Mouse (Mus musculus): ENCODE results near the gene Sirt2. TPM values are rescaled to one million over a fixed set of nuclear protein-coding genes. Genes with fewer than 3 reads are reported as not detected.

The Sirt2 gene
- total RNA-seq, 2 experiments from 2014 or later, result 78.1 to 86.7 TPM

DNA sequence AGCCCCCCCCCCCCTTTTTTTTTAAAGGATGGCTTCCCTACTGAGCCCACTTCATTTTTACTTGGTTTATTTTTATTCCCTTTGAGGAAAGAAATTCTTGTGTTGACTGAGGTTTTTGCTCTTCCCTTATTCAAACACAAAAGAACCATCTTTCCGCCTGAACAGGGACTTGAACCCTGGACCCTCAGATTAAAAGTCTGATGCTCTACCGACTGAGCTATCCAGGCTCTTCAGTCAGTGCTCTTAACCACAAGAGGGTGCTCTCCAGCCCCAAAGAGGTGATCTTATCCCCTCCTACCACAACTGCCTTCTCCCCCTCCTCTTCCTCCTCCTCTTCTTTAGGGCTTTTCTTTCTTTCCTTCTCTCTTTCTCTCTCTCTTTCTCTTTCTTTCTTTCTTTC lies 27.3 kb downstream of the Sirt2 start:
- DNase-seq (ENCODE audit: low spot score in 2 of 2), result no peak

DNA sequence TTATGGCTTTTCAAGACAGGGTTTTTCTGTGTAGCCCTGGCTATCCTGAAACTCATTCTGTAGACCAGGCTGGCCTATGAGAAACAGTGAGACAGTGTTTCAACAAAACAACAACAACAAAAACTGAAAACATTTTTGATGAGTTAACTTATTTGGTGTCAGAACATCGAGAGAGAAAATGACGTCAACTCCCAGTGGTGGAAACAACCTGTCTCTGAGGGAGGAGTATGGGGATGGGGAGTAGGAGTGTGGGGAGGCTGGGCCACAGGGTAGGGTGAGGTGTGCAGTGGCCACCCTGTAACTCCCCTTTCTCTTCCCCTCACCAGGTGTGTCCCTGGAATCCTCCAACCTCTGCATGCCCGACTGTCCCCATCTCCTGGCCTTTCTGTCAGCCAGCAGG lies 28.0 kb downstream of the Sirt2 start:
- no peak for DNase-seq (ENCODE audit: low spot score in 2 of 2)

DNA sequence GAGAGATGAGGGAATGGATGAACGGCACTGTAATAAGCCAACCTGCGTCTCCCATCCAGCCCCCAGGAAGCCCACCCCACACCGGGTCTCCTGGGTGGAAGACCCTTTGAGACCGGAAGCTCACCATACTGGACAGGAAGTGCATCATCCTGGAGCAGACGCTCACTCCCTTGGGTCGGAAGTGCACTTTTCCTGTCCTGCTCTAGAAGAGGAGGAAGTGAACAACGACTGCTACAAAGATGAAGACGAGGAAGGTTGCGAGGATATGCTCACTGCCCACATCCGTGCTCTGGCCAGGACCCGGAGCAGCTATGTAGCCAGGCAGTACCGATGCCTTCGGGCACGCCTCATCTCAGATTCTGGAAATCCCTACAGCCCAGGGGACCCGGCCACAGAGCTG lies 29.3 kb downstream of the Sirt2 start:
- DNase-seq (ENCODE audit: low spot score in 2 of 2), result no peak

DNA sequence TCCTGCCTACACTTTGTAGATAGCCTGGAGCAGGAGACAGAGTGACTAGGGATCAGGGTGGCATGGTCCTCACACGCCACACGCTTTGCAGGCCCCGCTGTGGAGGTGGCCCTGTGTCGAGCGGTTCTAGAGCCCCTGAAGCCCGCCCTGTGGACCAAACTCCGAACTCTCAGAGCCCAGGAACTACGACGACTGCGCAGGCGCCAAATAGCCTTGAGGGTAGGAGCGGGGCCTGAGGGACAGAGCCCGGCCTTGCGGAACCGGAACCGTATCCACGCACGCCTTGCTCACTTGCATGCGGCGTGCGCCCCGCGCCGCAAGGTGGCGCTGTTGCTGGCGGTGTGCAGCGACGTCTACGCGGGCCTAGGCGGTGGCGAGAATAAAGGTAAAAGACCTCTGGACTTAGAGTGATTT lies 30.0 kb downstream of the Sirt2 start:
- DNase-seq (ENCODE audit: low spot score in 2 of 2), result peak; percentile 88 to 90

DNA sequence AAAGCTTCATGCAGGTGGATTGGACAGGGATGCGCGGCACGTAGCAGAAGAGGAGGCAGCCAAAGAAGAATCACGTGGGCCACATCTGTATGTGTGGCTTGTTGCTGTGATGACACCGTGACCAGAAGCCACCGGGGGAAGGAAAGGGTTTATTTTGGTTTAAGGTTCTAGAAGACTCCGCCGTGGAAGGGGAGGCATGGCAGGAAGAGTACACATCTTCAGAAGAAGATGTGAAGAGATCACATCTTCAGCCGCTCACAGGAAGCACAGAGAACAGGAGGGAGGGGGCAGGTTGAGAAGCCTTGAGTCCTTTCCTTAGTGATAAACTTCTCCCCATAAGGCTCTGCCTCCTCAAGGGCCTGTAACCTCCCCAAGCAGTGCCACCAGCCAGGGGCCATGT lies 33.5 kb downstream of the Sirt2 start:
- no peak for DNase-seq (ENCODE audit: low spot score in 2 of 2)

DNA sequence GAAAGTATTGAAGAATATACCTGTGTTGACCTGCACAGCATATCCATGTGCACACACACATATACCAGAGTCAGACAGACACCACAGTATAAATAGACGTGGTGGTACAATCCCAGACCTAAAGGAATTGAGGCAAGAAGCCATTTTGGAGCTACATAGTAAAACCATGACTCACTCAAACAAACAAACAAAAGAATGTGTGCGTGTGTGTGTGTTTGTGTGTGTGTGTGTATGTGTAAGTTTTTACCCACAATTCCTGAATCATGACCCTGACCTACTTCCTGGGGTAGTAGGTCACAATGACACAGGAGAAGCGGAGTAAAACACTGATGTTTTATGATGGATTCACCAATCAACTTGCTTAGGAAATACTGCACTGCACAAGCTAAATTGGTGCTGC lies 34.9 kb downstream of the Sirt2 start:
- no peak for DNase-seq (ENCODE audit: low spot score in 2 of 2)

DNA sequence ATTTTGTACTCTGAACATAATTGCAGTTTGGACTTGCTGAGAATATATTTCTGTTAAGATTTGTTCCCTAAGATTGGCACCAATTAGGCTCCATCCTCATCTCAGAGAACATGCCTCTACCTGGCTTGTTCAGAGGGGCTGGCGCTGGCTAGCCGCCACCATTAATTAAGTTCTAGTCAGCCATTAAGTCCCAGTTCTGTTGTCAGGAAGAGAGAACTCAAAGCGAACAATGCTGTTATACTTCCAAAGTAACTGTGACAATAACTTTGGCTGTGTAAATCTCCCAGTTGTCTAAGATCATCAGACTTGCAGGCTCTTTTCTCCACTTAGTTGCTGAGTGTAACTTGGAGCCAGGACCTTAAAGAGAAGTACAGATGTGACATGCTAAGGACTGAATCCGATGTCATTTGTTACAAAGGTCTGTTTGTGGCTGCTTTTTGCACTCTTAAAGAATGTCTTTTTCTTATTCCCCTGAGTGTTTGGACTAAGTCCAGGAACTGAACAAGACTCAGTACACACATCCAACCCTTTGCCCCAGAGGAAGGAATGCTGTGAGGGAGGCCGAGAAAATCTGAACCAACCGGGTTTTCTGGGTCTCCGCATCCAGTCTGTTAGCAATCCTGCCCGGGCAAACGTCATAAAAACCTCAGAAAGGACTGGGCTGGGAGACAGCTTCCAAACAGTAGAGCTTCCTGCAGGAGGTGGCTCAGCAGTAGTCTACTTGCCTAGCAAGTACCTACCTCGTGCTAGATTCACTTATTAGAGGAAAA lies 35.6 kb downstream of the Sirt2 start:
- DNase-seq (ENCODE audit: low spot score in 2 of 2), result no peak

DNA sequence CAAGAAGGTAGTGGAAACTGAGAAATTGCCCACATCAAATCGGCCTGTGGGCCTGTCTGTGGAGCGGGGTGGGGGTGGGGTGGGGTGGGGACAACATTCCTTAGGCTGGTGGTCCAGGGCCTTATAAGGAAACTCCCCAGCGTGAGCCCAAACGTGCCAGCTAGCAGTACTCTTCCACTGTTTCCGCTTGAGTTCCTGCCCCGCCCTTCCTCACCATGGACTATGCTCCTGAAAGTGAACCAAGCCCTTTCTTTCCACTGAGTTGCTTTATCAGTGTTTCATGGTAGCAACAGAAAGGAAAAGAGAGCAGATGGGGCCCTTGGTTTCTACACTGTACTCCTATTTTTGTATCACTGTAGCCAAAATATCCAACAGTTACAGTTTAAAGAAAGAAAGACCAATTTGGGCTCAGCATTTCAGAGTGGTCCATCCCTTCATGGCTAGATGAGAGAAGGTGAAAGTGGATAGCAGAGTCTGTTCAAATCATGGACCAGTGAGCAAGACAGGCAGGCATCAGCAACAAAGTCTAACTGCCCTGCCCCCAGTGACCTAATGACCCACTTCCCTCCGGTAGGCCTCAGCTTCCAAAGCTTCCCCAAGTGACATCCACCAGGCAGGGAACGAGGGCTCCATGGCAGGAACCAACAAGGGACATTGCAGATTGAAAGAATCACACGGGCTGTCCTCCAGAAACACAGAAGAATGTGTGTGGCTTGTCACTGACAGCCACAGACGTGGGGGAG lies 36.5 kb downstream of the Sirt2 start:
- no peak for DNase-seq (ENCODE audit: low spot score in 2 of 2)

DNA sequence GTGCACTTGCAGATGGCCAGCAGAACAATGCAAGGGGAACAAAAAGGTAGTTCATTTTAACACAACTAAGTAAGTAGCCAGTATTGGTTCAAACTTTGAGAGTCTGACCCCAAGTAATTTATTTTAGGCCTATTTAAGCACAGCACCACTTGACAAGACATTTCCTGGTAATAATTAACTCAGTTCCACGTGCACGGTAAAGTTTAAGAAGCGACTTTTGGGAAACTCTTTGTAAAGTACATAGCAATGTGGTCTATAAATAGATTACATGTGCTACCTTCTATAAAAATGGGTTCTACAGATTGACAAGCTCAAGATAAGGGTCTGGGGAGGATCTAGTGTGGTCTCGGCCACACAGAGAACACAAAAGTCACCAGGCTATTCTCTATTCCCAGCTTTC lies 37.2 kb downstream of the Sirt2 start:
- no peak for DNase-seq (ENCODE audit: low spot score in 2 of 2)

DNA sequence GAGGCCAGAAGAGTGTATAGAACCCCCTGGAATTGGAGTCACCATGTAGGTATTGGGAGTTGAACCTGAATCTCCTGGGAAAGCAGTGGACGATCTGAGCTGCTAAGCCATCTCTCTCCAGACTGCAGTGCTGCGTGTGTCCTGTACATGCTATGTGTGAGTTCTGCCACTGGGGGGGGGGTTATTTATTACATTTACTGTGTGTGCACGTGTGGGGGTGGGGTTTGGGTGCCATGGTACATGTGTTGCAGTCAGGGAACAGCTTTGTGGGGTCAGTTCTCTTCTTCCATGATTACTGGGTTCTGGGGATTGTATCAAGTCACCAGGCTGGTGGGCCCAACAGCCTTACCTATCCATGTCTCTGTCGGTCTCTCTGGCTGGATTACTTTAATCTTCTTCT lies 40.3 kb downstream of the Sirt2 start:
- no peak for DNase-seq (ENCODE audit: low spot score in 2 of 2)

DNA sequence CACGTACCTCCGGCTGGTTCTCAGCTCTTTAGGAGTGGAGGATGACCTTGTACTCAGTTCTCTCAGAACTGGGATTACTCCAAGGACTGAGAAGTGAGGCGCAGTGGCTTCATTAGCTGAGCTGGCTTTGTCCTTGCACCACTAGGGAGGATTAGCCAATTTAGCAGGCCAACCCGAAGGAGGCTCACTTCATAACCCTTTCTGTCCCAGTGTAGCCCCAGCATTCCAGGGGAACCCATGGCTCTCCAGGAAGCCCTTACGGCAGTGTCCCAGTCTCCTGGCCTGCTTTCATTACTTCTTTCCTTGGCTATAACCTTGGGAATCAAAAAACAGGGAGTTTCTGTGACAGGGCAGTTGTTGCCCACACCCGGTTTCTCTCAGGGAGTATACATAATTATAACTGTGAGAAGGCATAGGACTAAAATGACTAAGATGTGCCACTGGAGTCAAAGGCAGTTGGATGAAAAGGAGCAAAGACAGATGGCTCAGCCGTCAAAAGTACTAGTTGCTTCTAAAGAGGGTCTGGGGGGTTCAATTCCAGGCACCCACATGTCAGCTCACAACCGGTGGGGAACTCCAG lies 41.2 kb downstream of the Sirt2 start:
- DNase-seq (ENCODE audit: low spot score in 2 of 2), result peak in 1 of 2 experiments; percentile 51

DNA sequence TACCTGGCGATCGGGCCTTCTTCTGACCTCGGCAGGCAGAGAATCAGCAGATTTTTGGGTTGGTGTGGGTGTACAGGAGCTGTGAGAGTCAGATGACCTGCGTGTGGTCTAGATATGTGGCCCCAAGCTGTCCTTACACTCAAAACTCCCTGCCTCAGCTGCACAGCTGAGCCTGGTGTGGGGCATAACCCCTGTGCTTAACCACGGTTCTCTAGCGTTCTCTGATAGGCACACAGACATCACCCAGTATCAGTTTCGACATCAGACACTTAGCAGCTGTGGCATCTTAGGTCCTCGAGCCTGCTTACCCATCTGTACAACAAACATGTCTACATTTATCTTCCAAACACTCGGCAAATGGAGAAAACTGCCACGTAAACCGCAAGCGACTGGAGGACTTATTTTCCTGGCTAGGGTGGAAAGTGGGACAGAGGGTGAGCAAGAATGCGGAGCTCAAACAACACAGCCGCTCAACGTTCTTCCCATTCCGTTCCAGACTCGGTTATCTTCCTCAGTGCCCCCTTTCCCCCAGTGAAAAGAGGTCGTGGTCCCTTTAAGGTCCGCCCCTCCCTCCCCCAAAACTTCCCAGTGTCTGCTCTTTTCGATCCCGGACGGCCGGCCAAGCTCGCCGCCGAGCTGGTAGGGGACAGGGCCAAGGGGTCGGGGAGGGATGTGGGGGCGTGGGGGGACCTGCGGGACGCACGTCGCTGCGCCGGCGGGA lies 41.8 kb downstream of the Sirt2 start, which contains the start of gene Hnrnpl:
Gene Hnrnpl, plus strand, starts transcription at position 321 of the 721 bp plus-strand sequence.
- peak in 1 of 2 experiments; percentile 41 for DNase-seq (ENCODE audit: low spot score in 2 of 2)

DNA sequence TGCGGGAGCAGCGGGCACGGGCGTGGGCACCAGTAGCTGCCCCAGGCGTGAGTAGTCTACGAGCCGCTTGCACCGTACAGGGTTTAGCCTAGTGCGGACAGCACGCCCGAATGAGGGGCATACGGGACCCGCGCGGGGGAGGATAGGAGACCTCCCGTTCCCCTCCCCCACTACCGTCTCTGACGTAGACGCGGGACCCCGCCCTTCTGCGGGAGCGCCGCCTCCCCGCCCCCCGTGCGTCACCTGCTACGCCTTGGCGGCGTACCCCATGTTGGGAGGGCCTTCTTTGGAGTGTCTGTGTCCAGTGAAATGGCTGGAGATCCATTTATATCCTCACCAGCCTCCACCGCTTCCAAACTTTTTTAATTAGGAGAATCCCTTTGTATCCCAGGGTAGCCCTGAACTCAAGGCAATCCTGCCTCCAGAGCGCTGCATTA lies 42.4 kb downstream of the Sirt2 start:
- DNase-seq (ENCODE audit: low spot score in 2 of 2), result peak; percentile 98

DNA sequence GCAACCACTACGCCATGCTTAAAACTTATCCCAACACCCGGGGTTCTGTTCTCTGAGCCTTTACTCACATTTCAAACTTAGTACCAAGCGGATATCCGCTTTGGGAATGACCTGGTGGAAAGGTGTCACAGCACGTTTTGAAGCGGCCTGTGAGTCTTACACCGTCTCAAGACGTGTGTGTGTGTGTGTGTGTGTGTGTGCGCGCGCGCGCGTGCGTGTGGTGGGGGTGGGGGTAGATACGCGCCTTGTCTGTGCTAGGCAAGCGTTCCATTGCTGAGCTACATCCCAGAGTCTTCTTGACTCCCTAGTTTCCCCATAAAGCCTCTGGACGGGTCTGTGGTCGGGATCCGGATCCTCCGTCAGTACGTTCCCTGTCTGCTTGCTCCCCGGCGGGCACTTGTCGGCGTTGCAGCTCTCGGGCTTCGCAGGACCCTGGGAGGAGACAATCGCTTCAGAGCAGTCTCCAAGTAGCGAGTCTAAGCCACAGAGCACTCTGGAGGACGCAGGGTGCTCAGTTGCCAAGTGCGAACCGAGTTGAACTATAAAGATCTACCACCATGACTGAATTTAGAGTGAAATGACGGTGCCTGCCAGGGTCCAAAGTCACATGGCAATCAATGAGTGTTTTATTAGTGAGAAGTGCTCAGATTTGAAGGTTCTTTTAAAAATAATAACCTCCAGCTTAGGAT lies 43.0 kb downstream of the Sirt2 start:
- DNase-seq (ENCODE audit: low spot score in 2 of 2), result peak; percentile 57 to 59

DNA sequence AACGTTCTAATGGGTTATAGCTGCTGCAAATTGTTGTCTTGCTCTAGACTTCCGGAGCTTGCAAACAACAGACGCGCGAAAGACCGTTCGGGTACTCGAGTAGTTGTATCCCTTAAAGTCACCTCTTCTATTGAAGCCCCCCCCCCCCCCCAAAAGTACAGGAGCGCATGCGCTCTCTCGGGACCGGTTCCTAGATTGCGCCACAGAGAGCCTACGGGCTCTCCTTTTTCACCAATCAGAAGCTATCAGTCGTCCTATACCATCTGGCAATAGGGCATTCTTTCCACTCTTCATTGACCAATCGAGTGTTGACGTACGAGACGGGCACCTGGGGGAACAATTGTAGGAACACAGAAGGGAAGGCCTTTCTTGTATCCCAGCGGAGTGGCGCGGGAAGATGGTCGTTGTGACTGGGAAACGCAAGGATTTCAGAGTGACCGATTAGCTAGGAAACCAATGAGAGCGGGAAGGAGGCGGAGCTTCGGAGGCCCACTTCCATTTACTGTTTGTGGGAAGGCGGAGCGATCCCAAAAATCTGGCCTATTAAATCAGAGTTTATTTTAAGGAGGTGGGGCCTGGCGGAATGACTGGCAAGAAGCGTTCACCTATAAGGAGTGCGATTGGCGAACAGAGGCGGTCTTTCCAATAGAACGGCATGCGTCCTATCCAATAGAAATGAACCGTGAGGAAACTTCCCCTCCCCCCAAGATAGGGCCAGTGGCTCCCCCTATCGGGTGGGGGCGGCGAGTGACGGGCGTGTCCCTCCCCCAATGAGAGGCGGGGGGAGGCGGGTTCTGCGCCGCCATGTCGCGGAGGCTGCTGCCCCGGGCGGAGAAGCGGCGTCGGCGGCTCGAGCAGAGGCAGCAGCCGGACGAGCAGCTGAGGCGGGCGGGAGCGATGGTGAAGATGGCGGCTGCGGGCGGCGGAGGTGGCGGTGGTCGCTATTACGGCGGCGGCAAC lies 43.9 kb downstream of the Sirt2 start:
- peak; percentile 99 for DNase-seq (ENCODE audit: low spot score in 2 of 2)

DNA sequence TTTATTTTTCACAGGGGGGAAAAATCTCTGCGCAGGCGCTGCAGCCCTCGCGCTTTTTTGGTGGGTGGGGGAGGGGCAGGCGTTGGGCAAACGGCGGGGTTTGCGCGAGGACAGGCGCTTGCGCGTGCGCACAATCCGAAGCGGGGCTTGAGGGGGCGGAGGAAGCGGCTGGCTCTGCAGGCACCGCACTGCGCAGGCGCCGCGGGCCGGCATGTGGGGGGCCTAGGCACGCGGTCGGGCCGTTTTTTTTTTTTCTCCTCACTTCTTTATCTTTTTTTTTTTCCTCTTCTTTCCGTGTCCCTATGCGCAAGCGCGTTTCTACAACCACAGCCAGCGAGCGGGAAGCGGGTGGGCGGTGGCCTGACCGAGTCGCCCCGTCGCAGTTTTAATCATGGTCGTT lies 44.7 kb downstream of the Sirt2 start:
- DNase-seq (ENCODE audit: low spot score in 2 of 2), result peak; percentile 89 to 93

DNA sequence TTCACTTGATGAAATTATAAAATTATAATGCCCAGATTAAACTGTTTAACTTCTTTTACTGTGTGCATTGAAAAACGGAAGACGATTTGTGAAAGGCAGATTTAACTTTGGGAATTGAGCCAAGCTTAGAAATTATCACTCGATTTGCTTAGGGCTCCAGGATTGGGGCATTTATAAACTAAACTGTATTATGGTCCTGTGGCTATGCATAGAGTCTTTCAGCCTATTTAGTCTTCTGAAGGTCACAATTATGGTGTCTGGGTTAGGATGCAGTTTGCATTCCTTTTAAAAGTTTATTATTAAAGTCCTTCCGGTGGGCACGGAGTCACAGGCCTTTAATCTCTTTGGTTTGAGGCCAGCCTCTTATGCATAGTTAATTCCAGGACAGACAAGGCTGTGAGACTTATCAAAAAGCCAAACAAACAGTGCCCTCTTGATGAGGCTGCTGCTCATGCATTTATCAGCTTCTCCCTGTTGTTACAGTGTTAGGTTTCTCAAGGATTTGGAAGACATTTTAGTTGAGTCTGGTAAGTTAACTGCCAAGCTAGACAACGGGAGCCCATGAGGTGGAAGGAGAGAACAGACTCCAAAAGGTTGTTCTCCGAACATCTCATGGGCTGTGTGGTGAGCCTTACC lies 45.2 kb downstream of the Sirt2 start:
- no peak for DNase-seq (ENCODE audit: low spot score in 2 of 2)

DNA sequence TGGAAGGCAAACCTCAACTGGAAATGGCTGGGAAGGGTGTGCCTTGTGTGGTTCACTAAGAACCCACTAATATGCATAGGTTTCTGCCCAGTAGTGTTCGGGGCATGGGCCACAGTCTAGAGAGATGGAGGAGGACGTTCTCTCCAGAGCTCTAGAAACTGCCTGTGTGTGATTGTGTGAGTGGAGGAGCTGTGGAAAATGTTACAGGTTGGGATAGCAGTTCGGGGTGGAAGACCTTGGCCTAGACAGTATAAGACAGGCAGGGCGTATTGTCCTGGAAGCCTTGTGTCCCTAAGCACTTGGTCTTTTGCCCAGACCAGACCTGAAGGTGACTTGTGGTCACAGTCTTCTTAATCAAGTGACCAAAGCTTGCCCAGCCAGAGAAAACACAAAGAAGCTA lies 45.9 kb downstream of the Sirt2 start:
- DNase-seq (ENCODE audit: low spot score in 2 of 2), result no peak

DNA sequence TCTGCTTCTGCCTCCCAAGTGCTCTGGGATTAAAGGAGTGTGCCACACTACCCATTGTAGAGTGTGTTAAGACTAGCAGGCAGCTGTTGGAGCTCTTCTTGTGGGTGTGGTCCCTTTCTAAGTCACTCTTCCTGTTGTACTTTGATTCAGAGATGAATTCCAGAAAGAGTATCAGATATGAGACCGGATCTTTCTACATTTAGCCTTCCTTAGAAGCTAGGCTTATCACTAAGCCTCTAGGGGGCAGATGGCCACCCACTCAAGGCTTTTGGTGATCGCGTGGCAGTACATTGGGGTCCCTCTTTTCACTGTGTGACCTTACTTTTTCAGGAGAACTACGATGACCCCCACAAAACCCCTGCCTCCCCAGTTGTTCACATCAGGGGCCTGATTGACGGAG lies 46.4 kb downstream of the Sirt2 start:
- DNase-seq (ENCODE audit: low spot score in 2 of 2), result no peak
